In the genomic region with DNA sequence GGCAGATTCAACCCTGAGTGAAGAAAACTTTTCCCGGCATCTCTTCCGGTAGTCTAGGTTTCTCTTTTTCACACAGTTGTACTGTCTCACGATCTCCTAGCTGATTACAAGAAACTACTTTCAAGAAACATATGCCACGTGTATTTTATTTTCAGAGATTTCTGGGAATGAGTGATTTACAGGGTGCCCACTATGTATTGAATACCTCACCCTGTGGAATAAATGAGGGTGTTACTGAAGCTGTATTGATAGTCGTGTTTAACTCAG, we compare ENCODE assay signal across 8 mouse cellular contexts. TPM values are rescaled to one million over a fixed set of nuclear protein-coding genes. Genes with fewer than 3 reads are reported as not detected.
A peak's percentile ranks its signal among the peaks of the same experiment; 100 is the strongest.
DNase-seq lines count a peak whose midpoint lies in the region; ATAC-seq and TF ChIP-seq lines count a peak whose summit lies in the region.

No protein-coding gene starts in this region.

- DNase-seq in limb, embryonic 14.5 days (ENCODE audit: low spot score), result no peak
- no peak for DNase-seq in cerebellum, adult 11 months
- no peak for DNase-seq in embryo, embryonic 10 days (ENCODE audit: low spot score)
- DNase-seq in left cerebral cortex, adult 18-20 months (ENCODE audit: low spot score in 2 of 2), result no peak

- no peak for TF ChIP-seq POLR2A in limb, embryonic 14.5 days (IDR thresholded peaks at IDR 0.05; ENCODE audit: borderline replicate concordance, extremely low read depth, insufficient read depth, insufficient read length)

- no peak overlapping the region for H3K27ac ChIP-seq in forebrain, embryonic 15.5 days (replicated peaks)
- peak overlapping the region; percentile 94 for H3K27ac ChIP-seq in limb, embryonic 14.5 days (replicated peaks; ENCODE audit: low read depth, low read length)
- peak overlapping the region; percentile 80 for H3K27ac ChIP-seq in stomach, embryonic 14.5 days (ENCODE audit: low read length)

- peak overlapping the region; percentile 67 for H3K9ac ChIP-seq in forebrain, embryonic 15.5 days (replicated peaks)
- peak overlapping the region; percentile 88 for H3K9ac ChIP-seq in limb, embryonic 14.5 days (ENCODE audit: low read depth, low read length, severe bottlenecking)
- H3K9ac ChIP-seq in stomach, embryonic 14.5 days (replicated peaks; ENCODE audit: low read depth, low read length), result peak overlapping the region; percentile 83; the same call in 1 of the 2 replicates

- peaks cover 6% of the 10 kb centered on the region; the same call in 1 of the 2 replicates for H3K4me1 ChIP-seq in megakaryocyte, embryonic 14.5 days
- H3K4me1 ChIP-seq in forebrain, embryonic 15.5 days, result peaks cover 11% of the 10 kb centered on the region
- no peaks in the 10 kb centered on the region for H3K4me1 ChIP-seq in limb, embryonic 14.5 days (ENCODE audit: control insufficient read depth, insufficient read depth, low read length)
- H3K4me1 ChIP-seq in stomach, embryonic 14.5 days (ENCODE audit: control insufficient read depth, insufficient read depth, low read length), result no peaks in the 10 kb centered on the region

- ATAC-seq in megakaryocyte, adult 5-6 weeks (ENCODE audit: poor library complexity, severe bottlenecking), result no peak
- ATAC-seq in forebrain, embryonic 15.5 days (replicated peaks), result peak; percentile 49
- peak; percentile 21; the same call in 1 of the 2 replicates for ATAC-seq in limb, embryonic 14.5 days (ENCODE audit: low FRiP score, low read depth)
- no peak for ATAC-seq in stomach, embryonic 14.5 days (ENCODE audit: insufficient number of reproducible peaks, insufficient read depth, low FRiP score, low read depth)

- no peaks in the 10 kb centered on the region for H3K36me3 ChIP-seq in megakaryocyte, embryonic 14.5 days (replicated peaks; ENCODE audit: low read length)
- no peaks in the 10 kb centered on the region for H3K36me3 ChIP-seq in forebrain, embryonic 15.5 days
- H3K36me3 ChIP-seq in limb, embryonic 14.5 days (ENCODE audit: control insufficient read depth, insufficient read depth, low read length), result peaks cover 9% of the 10 kb centered on the region
- no peaks in the 10 kb centered on the region for H3K36me3 ChIP-seq in stomach, embryonic 14.5 days (ENCODE audit: control insufficient read depth, insufficient read depth, low read length)

- no peaks in the 10 kb centered on the region for H3K27me3 ChIP-seq in megakaryocyte, embryonic 14.5 days (replicated peaks)
- H3K27me3 ChIP-seq in forebrain, embryonic 15.5 days, result no peaks in the 10 kb centered on the region
- no peaks in the 10 kb centered on the region for H3K27me3 ChIP-seq in limb, embryonic 14.5 days (ENCODE audit: control insufficient read depth, insufficient read depth, low read length)
- H3K27me3 ChIP-seq in stomach, embryonic 14.5 days (ENCODE audit: control insufficient read depth, insufficient read depth, low read length), result no peaks in the 10 kb centered on the region

- WGBS in forebrain, embryonic 15.5 days, result 11% methylated on average over 5 of the region's 5 CpGs
- WGBS in limb, embryonic 14.5 days, result 3% methylated on average over 5 of the region's 5 CpGs
- WGBS in stomach, embryonic 14.5 days, result 4% methylated on average over 5 of the region's 5 CpGs

- H3K9me3 ChIP-seq in megakaryocyte, embryonic 14.5 days, result no peaks in the 10 kb centered on the region
- no peaks in the 10 kb centered on the region for H3K9me3 ChIP-seq in forebrain, embryonic 15.5 days
- peaks cover 14% of the 10 kb centered on the region; the same call in 1 of the 2 replicates for H3K9me3 ChIP-seq in limb, embryonic 14.5 days (ENCODE audit: control insufficient read depth, low read length)
- peaks cover 10% of the 10 kb centered on the region; the same call in 1 of the 2 replicates for H3K9me3 ChIP-seq in stomach, embryonic 14.5 days (ENCODE audit: control insufficient read depth, low read depth, low read length)

- H3K4me3 ChIP-seq in megakaryocyte, embryonic 14.5 days (replicated peaks), result peak overlapping the region; percentile 88
- peak overlapping the region; percentile 54 for H3K4me3 ChIP-seq in forebrain, embryonic 15.5 days
- H3K4me3 ChIP-seq in limb, embryonic 14.5 days (replicated peaks; ENCODE audit: low read length), result peak overlapping the region; percentile 60
- peak overlapping the region; percentile 61 for H3K4me3 ChIP-seq in stomach, embryonic 14.5 days (ENCODE audit: low read depth, low read length)

- H3K4me2 ChIP-seq in forebrain, embryonic 15.5 days (replicated peaks), result peak overlapping the region; percentile 98
- peak overlapping the region; percentile 72 for H3K4me2 ChIP-seq in limb, embryonic 14.5 days (replicated peaks; ENCODE audit: low read depth, low read length, severe bottlenecking)
- peak overlapping the region; percentile 57 for H3K4me2 ChIP-seq in stomach, embryonic 14.5 days (replicated peaks; ENCODE audit: low read depth, low read length)

RNA-seq across cellular contexts. Expression of gene Pabpc4l, which starts 0.2 kb away (rescaled TPM):
- polyA plus RNA-seq in megakaryocyte, embryonic 14.5 days (2012; ENCODE audit: insufficient read depth, low replicate concordance), result not detected in 2 replicates
- not detected in 2 replicates for total RNA-seq in megakaryocyte, adult 5-6 weeks (2015)
- not detected in 2 replicates for total RNA-seq in megakaryocyte, adult 5-6 weeks (2017)
- polyA plus RNA-seq in forebrain, embryonic 15.5 days (2015; fragmentation: Nextera tagmentation; extraction: Ambion mirVana), result 2.7 and 2.9 TPM in 2 replicates
- polyA plus RNA-seq in limb, embryonic 14.5 days (2012; rRNA removed), result 7.6 and 7.9 TPM in 2 replicates
- polyA plus RNA-seq in limb, embryonic 14.5 days (2014; fragmentation: Nextera tagmentation; extraction: Ambion mirVana), result 24.8 and 25.4 TPM in 2 replicates
- 20.5 and 21.9 TPM in 2 replicates for polyA plus RNA-seq in stomach, embryonic 14.5 days (2014; fragmentation: Nextera tagmentation; extraction: Ambion mirVana)
- total RNA-seq in left cerebral cortex, adult 18-20 months (2021), result under 1 TPM; 0.19 to 0.94 TPM

Comparison
In these comparisons a context has a peak if more than half of its experiments do, and no peak if none do; other contexts are left out.
1. ATAC-seq: peak in forebrain, embryonic 15.5 days (single experiment) and limb, embryonic 14.5 days (single experiment); none in megakaryocyte, adult 5-6 weeks (single experiment) and stomach, embryonic 14.5 days (single experiment).
2. Peak in every context shown above with its lines, with median percentiles within 50 percentile points of each other: H3K4me3 ChIP-seq, H3K4me2 ChIP-seq and H3K9ac ChIP-seq.